ENCODE assay signal across 8 mouse cellular contexts in genomic region chr14:31669161-31669611, GRCm38 (mm10). TPM values are rescaled to one million over a fixed set of nuclear protein-coding genes. Genes with fewer than 3 reads are reported as not detected.
DNase-seq lines count a peak whose midpoint lies in the region; ATAC-seq and TF ChIP-seq lines count a peak whose summit lies in the region.

No protein-coding gene starts in this region.

- no peak for TF ChIP-seq CTCF in kidney, postnatal 0 days (IDR thresholded peaks at IDR 0.05; ENCODE audit: low read depth)

- H3K36me3 ChIP-seq in heart, embryonic 15.5 days = peaks cover 12% of the 10 kb centered on the region; the same call in 1 of the 2 replicates
- peaks cover 7% of the 10 kb centered on the region; the same call in 1 of the 2 replicates for H3K36me3 ChIP-seq in kidney, postnatal 0 days (ENCODE audit: insufficient read depth, low read length)
- H3K36me3 ChIP-seq in neural tube, embryonic 15.5 days = no peaks in the 10 kb centered on the region

- peak overlapping the region; percentile 65 for H3K27ac ChIP-seq in heart, embryonic 15.5 days
- peak overlapping the region; percentile 60 for H3K27ac ChIP-seq in kidney, postnatal 0 days
- H3K27ac ChIP-seq in neural tube, embryonic 15.5 days (replicated peaks) = peak overlapping the region; percentile 57

- no peaks in the 10 kb centered on the region for H3K9me3 ChIP-seq in heart, embryonic 15.5 days (replicated peaks)
- no peaks in the 10 kb centered on the region for H3K9me3 ChIP-seq in kidney, postnatal 0 days (replicated peaks; ENCODE audit: low read length)
- H3K9me3 ChIP-seq in neural tube, embryonic 15.5 days (replicated peaks) = no peaks in the 10 kb centered on the region

- ATAC-seq in heart, embryonic 15.5 days (replicated peaks; ENCODE audit: insufficient number of reproducible peaks, insufficient read depth, low FRiP score, low read depth) = peak; percentile 59
- no peak for ATAC-seq in kidney, postnatal 0 days (replicated peaks; ENCODE audit: low FRiP score, low read depth)
- no peak for ATAC-seq in neural tube, embryonic 15.5 days (ENCODE audit: low FRiP score)

- no peaks in the 10 kb centered on the region for H3K27me3 ChIP-seq in heart, embryonic 15.5 days
- no peaks in the 10 kb centered on the region for H3K27me3 ChIP-seq in kidney, postnatal 0 days (ENCODE audit: insufficient read depth, low read length)
- no peaks in the 10 kb centered on the region for H3K27me3 ChIP-seq in neural tube, embryonic 15.5 days (replicated peaks)

- H3K4me3 ChIP-seq in heart, embryonic 15.5 days = no peak overlapping the region
- H3K4me3 ChIP-seq in kidney, postnatal 0 days (replicated peaks; ENCODE audit: low read depth, low read length) = no peak overlapping the region
- no peak overlapping the region for H3K4me3 ChIP-seq in neural tube, embryonic 15.5 days (replicated peaks)

- H3K9ac ChIP-seq in heart, embryonic 15.5 days = no peak overlapping the region
- no peak overlapping the region for H3K9ac ChIP-seq in kidney, postnatal 0 days (ENCODE audit: low read depth, low read length)
- no peak overlapping the region for H3K9ac ChIP-seq in neural tube, embryonic 15.5 days (replicated peaks)

- peak; percentile 56 to 78 for DNase-seq in urinary bladder, adult 18-20 months (ENCODE audit: low spot score in 2 of 2)
- DNase-seq in urinary bladder, postnatal 10 days (ENCODE audit: low spot score) = no peak
- DNase-seq in fibroblast of lung, adult 2 months (ENCODE audit: low read depth) = peak; percentile 85
- DNase-seq in kidney, postnatal 0 days (ENCODE audit: low spot score) = peak; percentile 29
- peak; percentile 71 to 83 for DNase-seq in lung, adult 18-20 months
- no peak for DNase-seq in retina, postnatal 1 day

- 43% methylated on average over 13 of the region's 13 CpGs for WGBS in heart, embryonic 15.5 days
- 70% methylated on average over 13 of the region's 13 CpGs for WGBS in kidney, postnatal 0 days
- WGBS in neural tube, embryonic 15.5 days = 47% methylated on average over 13 of the region's 13 CpGs

- H3K4me1 ChIP-seq in heart, embryonic 15.5 days (replicated peaks) = peaks cover 33% of the 10 kb centered on the region
- H3K4me1 ChIP-seq in kidney, postnatal 0 days (replicated peaks; ENCODE audit: insufficient read depth, low read length) = no peaks in the 10 kb centered on the region
- peaks cover 30% of the 10 kb centered on the region for H3K4me1 ChIP-seq in neural tube, embryonic 15.5 days

- peak overlapping the region; percentile 26 for H3K4me2 ChIP-seq in heart, embryonic 15.5 days
- H3K4me2 ChIP-seq in kidney, postnatal 0 days (ENCODE audit: low read length) = no peak overlapping the region
- H3K4me2 ChIP-seq in neural tube, embryonic 15.5 days = no peak overlapping the region

RNA-seq across cellular contexts. Expression of gene Hacl1, which starts 28.1 kb away (rescaled TPM):
- 9.7 and 11.6 TPM in 2 replicates for polyA plus RNA-seq in heart, embryonic 15.5 days (2015; fragmentation: Nextera tagmentation; extraction: Ambion mirVana)
- 68.9 and 76.3 TPM in 2 replicates for polyA plus RNA-seq in kidney, postnatal 0 days (2015; fragmentation: Nextera tagmentation; extraction: Ambion mirVana)
- polyA plus RNA-seq in neural tube, embryonic 15.5 days (2015; fragmentation: Nextera tagmentation; extraction: Ambion mirVana) = 7.9 and 11.0 TPM in 2 replicates

RNA-seq across cellular contexts. Expression of gene Btd, which starts 28.4 kb away (rescaled TPM):
- 20.4 and 23.5 TPM in 2 replicates for polyA plus RNA-seq in heart, embryonic 15.5 days (2015; fragmentation: Nextera tagmentation; extraction: Ambion mirVana)
- 60.6 and 64.5 TPM in 2 replicates for polyA plus RNA-seq in kidney, postnatal 0 days (2015; fragmentation: Nextera tagmentation; extraction: Ambion mirVana)
- 15.6 and 19.0 TPM in 2 replicates for polyA plus RNA-seq in neural tube, embryonic 15.5 days (2015; fragmentation: Nextera tagmentation; extraction: Ambion mirVana)

RNA-seq across cellular contexts. Expression of gene Gm49387, which starts 28.5 kb away (rescaled TPM):
- polyA plus RNA-seq in heart, embryonic 15.5 days (2015; fragmentation: Nextera tagmentation; extraction: Ambion mirVana) = 2.6 TPM in 2 replicates
- 2.9 TPM in 1 of 2 replicates, not detected in the other for polyA plus RNA-seq in kidney, postnatal 0 days (2015; fragmentation: Nextera tagmentation; extraction: Ambion mirVana)
- polyA plus RNA-seq in neural tube, embryonic 15.5 days (2015; fragmentation: Nextera tagmentation; extraction: Ambion mirVana) = 0.24 and 0.59 TPM in 2 replicates

Comparison
In these comparisons a context has a peak if more than half of its experiments do, and no peak if none do; other contexts are left out.
1. DNase-seq: peak in urinary bladder, adult 18-20 months (2 of 2), fibroblast of lung, adult 2 months (single experiment), kidney, postnatal 0 days (single experiment) and lung, adult 18-20 months (2 of 2); none in urinary bladder, postnatal 10 days (single experiment) and retina, postnatal 1 day (single experiment).
2. Peak in every context shown above with its lines, with median percentiles within 50 percentile points of each other: H3K27ac ChIP-seq.